Mouse (Mus musculus) midbrain, embryonic 16.5 days (tissue): Measurements from ENCODE around the gene Ttpal. TPM values are rescaled to one million over a fixed set of nuclear protein-coding genes. Genes with fewer than 3 reads are reported as not detected.

ENCODE experiments used
- ATAC-seq: fragments of 200-750 bp; cut with Nextera tagmentation; 2 replicates; pipeline ENCODE4 v1.8.0; 2017; ENCODE audit warnings: moderate TSS enrichment
- H3K27ac ChIP-seq: fragments of 300-500 bp; sonication (generic); 2 replicates; pipeline ENCODE4 v1.5.1; 2014; ENCODE audit warnings: mild to moderate bottlenecking, low read length, mixed read lengths
- H3K27me3 ChIP-seq: fragments of 300-500 bp; sonication (generic); 2 replicates; pipeline ENCODE4 v1.6.1; 2014; ENCODE audit warnings: low read depth, low read length, mixed read lengths; ENCODE audit not compliant: control insufficient read depth, insufficient read depth
- H3K36me3 ChIP-seq: fragments of 300-500 bp; sonication (generic); 2 replicates; pipeline ENCODE4 v1.6.1; 2014; ENCODE audit warnings: mild to moderate bottlenecking, low read length, moderate library complexity, mixed read lengths; ENCODE audit not compliant: control insufficient read depth, insufficient read depth
- H3K4me1 ChIP-seq: fragments of 300-500 bp; sonication (generic); 2 replicates; pipeline ENCODE4 v1.6.1; 2014; ENCODE audit warnings: mild to moderate bottlenecking, low read length, mixed read lengths; ENCODE audit not compliant: control insufficient read depth, insufficient read depth
- H3K4me2 ChIP-seq: fragments of 300-500 bp; sonication (generic); 2 replicates; pipeline ENCODE4 v1.6.1; 2014; ENCODE audit warnings: mild to moderate bottlenecking, low read length, mixed read lengths
- H3K4me3 ChIP-seq: fragments of 300-500 bp; sonication (generic); 2 replicates; pipeline ENCODE4 v1.5.1; 2014; ENCODE audit warnings: low read depth, mild to moderate bottlenecking, low read length, moderate library complexity, mixed read lengths
- H3K9ac ChIP-seq: fragments of 300-500 bp; sonication (generic); 2 replicates; pipeline ENCODE4 v1.6.1; 2014; ENCODE audit warnings: low read depth, low read length, mixed read lengths
- H3K9me3 ChIP-seq: fragments of 300-500 bp; sonication (generic); replicated peaks from 2 replicates; pipeline ENCODE4 v1.6.1; 2014; ENCODE audit warnings: mild to moderate bottlenecking, low read length, mixed read lengths; ENCODE audit not compliant: control insufficient read depth, poor library complexity, severe bottlenecking
- WGBS: fragments of 180-500 bp; shearing (Covaris S2); extraction: QIAGEN DNeasy Blood & Tissue Kit; methylation state at CpG from one replicate; pipeline ENCODE4 v1.1.7; 2014; 5-methylcytosine and 5-hydroxymethylcytosine counted together
- polyA plus RNA-seq: library from polyadenylated mRNA; unstranded; fragments of >200 nt; fragmentation: Nextera tagmentation; extraction: Ambion mirVana; gene quantifications from 2 replicates; pipeline ENCODE4 v1.2.1, GENCODE M21; 2015

Ttpal gene
- polyA plus RNA-seq = 43.7 and 48.7 TPM in 2 replicates

DNA sequence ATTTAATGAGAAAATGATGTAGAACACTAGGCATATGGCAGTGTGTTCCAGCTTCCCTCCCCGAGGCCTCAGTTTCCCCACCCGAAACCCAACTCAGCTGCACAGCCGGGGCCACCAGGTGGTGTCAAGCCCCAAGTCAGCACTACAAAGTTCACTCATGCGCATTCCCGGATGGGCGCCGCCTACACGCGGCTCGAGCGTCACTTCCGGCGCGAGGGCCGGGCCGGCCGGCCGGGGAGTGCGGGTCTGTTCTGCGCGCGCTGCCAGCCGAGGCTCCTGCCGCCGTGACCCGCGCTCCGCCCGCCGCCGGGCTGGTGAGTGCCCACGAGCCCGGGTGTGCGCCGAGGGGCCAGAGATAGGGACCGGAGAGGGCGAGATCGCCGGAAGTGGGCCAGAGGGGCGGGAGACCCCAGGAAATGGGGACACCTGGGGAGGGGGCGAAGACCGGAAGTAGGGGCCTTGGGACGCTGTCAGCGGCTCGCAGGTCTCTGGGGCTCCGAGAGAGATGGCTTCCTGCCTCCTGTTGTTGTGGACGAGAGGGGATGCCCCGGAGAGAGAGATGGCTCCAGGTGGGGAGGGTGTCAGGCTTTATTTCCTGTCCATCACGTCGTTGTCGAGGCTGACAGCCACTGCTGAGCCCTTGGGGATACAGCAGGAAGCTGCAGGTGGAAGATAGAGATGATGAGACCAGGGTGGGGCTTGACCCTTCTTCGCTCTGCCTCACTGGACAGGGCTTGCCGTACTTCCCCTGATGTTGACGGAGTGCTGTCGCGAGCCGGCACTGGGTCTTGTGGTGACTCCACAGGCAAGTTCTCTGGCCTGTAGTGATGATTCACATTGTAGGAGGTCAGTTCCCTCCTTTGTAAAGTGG lies at the start of gene Ttpal:
TSS of gene Ttpal (plus strand) at position 214 of the 871 bp plus-strand sequence.
- no peaks in the 10 kb centered on the region for H3K9me3 ChIP-seq

DNA sequence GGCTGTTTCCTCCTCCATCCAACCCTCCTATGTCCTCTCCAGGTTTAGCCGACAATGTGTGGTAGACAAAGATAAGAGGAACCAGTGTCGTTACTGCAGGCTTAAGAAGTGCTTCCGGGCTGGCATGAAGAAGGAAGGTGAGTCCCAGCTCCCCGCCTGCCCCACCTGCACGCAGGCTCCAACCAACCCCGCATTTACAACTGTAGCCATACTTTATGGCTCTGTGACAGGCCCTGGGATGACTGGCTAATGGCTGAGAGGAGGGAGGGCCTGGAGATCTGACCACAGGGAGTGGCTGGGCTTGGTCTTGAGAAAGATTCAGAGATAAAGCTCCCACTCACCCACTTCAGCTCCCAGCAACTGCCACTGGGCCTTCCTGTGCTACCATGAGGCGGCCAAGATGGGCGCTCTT lies 49.6 kb upstream of the Ttpal start:
- Histone ChIP-seq H3K27me3 (no peaks in the 10 kb centered on the region), H3K4me3 (no peak overlapping the region), H3K36me3 (no peaks in the 10 kb centered on the region), H3K4me2 (no peak overlapping the region), H3K27ac (no peak overlapping the region), H3K4me1 (no peaks in the 10 kb centered on the region), H3K9me3 (no peaks in the 10 kb centered on the region), H3K9ac (no peak overlapping the region)
- WGBS = 87% methylated on average over 8 of the region's 8 CpGs
- no peak for ATAC-seq

More for the DNA sequence above, at the start of gene Ttpal:
- H3K4me3 ChIP-seq = peak within 1 kb of the TSS; percentile 92
- H3K27me3 ChIP-seq = no peaks in the 10 kb centered on the region
- peak; percentile 95 for ATAC-seq
- H3K27ac ChIP-seq = peak within 1 kb of the TSS; percentile 94
- peaks cover 13% of the 10 kb centered on the region for H3K4me1 ChIP-seq
- no peaks in the 10 kb centered on the region for H3K36me3 ChIP-seq
- peak within 1 kb of the TSS; percentile 95 for H3K9ac ChIP-seq
- WGBS = under 1% methylated on average over 57 of the region's 57 CpGs
- peak within 1 kb of the TSS; percentile 94 for H3K4me2 ChIP-seq

DNA sequence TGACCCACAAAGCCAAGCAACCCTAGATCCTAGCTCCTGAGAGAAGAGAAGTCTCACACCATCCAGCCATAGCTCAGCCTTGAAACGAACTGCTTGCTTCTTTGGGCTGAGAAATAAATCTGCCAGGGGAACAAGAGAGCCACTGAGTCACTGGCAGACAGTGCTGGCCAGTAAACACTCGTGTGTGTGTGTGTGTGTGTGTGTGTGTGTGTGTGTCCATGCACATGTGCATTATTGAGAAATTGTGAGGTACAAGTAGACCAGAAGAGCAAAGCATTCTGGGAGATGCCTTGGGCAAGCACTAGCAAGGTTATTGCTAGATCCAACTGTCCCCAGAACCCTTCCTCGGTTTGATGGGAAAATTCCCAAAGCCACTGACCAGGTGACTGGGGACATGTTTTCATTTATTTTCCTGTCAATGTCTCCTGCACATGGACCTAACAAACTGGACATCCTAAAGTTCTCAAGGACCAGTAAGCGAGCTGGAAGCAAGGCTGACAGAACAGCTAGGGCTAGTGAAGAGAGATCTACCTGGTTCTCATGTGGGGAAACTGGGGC lies 47.6 kb upstream of the Ttpal start:
- WGBS = 81% methylated on average over 4 of the region's 4 CpGs

DNA sequence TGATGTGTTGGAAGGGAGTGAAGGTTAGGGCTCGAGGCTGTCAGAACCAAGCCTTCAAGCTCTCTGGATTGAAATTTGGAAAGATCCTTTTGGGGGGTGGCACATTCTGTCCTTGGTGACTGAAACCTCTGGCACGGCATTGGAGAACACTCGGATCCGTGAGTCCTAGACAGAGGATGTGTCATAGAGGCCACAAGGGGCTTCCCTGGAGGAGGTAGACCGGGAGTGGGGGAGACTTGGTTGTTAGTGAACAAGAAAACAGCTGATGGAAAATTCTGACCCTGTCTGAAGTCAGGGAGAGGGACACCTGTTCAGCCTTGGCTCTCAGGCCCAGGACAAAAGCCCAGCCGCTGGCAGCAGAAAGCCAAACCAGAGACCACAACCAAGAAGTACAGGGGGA lies 47.1 kb upstream of the Ttpal start:
- no peaks in the 10 kb centered on the region for H3K27me3 ChIP-seq
- no peak for ATAC-seq
- no peaks in the 10 kb centered on the region for H3K9me3 ChIP-seq
- H3K4me2 ChIP-seq = no peak overlapping the region
- H3K27ac ChIP-seq = no peak overlapping the region
- H3K4me3 ChIP-seq = no peak overlapping the region
- H3K36me3 ChIP-seq = no peaks in the 10 kb centered on the region
- 79% methylated on average over 6 of the region's 6 CpGs for WGBS
- no peaks in the 10 kb centered on the region for H3K4me1 ChIP-seq
- H3K9ac ChIP-seq = no peak overlapping the region

More for the DNA sequence above, 47.6 kb upstream of the Ttpal start:
- H3K4me3 ChIP-seq = no peak overlapping the region
- no peaks in the 10 kb centered on the region for H3K9me3 ChIP-seq
- H3K4me2 ChIP-seq = no peak overlapping the region
- H3K9ac ChIP-seq = no peak overlapping the region
- H3K27me3 ChIP-seq = no peaks in the 10 kb centered on the region
- no peaks in the 10 kb centered on the region for H3K4me1 ChIP-seq
- ATAC-seq = no peak
- H3K27ac ChIP-seq = no peak overlapping the region
- no peaks in the 10 kb centered on the region for H3K36me3 ChIP-seq

DNA sequence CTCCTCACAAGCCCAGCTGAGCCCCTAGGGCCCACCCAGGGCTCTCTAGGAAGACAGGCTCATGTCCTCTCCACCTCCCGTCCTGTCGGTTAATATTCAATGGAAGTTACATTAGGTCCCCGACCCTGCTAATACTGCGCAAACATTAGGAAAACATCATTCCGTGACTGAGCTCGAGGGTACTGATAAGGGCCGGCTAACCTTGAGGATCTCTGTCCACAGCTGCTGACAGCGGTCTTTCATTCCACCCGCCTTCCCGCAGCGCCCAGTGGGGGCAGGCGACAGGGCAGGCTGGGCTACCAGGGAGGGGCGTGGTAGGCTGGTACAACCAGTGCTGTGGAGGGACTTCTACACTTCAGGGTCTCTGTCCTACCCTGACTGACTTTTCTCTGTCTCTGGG lies 46.7 kb upstream of the Ttpal start:
- no peak overlapping the region for H3K4me3 ChIP-seq
- no peaks in the 10 kb centered on the region for H3K36me3 ChIP-seq
- no peak overlapping the region for H3K27ac ChIP-seq
- H3K27me3 ChIP-seq = no peaks in the 10 kb centered on the region
- no peaks in the 10 kb centered on the region for H3K9me3 ChIP-seq
- H3K9ac ChIP-seq = no peak overlapping the region
- H3K4me1 ChIP-seq = no peaks in the 10 kb centered on the region
- ATAC-seq = no peak
- 81% methylated on average over 13 of the region's 13 CpGs for WGBS
- no peak overlapping the region for H3K4me2 ChIP-seq

DNA sequence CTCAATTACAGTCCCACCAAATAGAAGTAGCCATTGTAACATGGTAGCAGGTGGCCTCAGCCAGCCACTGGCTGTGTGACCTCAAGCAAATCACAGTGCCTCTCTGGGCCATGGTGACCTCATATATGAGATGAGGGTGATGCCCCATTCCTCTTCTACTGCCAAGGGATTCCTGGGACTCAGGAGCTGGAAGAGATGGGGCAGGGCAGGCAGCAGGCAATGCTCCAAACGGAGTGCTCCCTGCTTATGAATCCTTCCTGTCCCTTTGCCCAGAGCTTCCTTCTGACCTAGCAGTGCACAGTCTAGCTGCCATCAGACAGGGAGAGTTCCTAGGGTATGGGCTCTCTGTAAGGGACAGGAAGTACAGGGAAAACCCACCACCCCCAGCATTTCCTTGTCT lies 43.6 kb upstream of the Ttpal start:
- WGBS = 100% methylated on average over 1 of the region's 1 CpGs
- H3K4me1 ChIP-seq = no peaks in the 10 kb centered on the region
- H3K9ac ChIP-seq = no peak overlapping the region
- H3K27ac ChIP-seq = no peak overlapping the region
- H3K9me3 ChIP-seq = no peaks in the 10 kb centered on the region
- H3K4me3 ChIP-seq = no peak overlapping the region
- H3K4me2 ChIP-seq = no peak overlapping the region
- no peak for ATAC-seq
- no peaks in the 10 kb centered on the region for H3K36me3 ChIP-seq
- no peaks in the 10 kb centered on the region for H3K27me3 ChIP-seq

DNA sequence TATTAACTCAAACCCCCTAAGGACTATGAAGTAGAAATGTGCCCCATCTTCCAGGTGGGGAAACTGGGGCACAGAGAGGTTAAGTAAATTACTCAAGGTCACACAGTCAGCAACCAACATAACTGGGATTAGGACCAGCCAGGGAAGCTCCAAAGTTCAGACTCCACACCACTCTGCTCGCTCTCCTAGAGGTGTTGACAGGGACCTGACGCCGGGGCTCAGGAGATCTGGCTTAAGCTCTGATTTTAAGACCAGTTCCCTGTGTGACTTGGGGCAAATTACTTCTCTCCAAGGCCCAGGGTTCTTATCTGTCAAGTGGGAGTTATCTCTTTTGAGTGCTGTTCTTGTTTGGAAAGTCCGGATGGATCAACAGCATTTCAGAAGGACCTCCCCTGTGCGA lies 42.9 kb upstream of the Ttpal start:
- no peak overlapping the region for H3K4me2 ChIP-seq
- no peaks in the 10 kb centered on the region for H3K36me3 ChIP-seq
- H3K27ac ChIP-seq = no peak overlapping the region
- H3K27me3 ChIP-seq = no peaks in the 10 kb centered on the region
- H3K4me1 ChIP-seq = no peaks in the 10 kb centered on the region
- ATAC-seq = no peak
- no peaks in the 10 kb centered on the region for H3K9me3 ChIP-seq
- WGBS = 78% methylated on average over 5 of the region's 5 CpGs
- H3K9ac ChIP-seq = no peak overlapping the region
- no peak overlapping the region for H3K4me3 ChIP-seq

DNA sequence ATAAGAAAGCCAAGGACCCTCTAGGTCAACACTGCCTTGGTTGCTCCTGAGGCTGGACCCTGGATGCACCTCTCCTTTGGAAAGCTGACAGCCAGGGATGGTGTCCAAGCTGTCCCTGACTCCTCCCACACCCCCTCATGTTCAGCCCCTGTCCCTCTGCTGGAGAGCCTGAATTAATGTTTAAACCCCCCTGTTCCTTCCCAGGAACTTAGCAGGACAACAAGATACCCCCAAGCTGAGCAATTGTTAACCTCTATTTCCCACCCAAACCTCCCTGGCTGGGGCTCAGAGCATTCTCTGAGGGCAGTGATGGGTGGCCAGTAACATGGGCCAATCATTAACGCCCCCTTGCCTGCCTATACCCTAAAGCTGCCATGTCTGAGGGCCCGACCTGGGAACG lies 41.9 kb upstream of the Ttpal start:
- no peak overlapping the region for H3K27ac ChIP-seq
- no peak for ATAC-seq
- no peak overlapping the region for H3K4me3 ChIP-seq
- H3K36me3 ChIP-seq = no peaks in the 10 kb centered on the region
- no peaks in the 10 kb centered on the region for H3K4me1 ChIP-seq
- no peak overlapping the region for H3K9ac ChIP-seq
- no peak overlapping the region for H3K4me2 ChIP-seq
- no peaks in the 10 kb centered on the region for H3K27me3 ChIP-seq
- 83% methylated on average over 3 of the region's 3 CpGs for WGBS
- no peaks in the 10 kb centered on the region for H3K9me3 ChIP-seq

DNA sequence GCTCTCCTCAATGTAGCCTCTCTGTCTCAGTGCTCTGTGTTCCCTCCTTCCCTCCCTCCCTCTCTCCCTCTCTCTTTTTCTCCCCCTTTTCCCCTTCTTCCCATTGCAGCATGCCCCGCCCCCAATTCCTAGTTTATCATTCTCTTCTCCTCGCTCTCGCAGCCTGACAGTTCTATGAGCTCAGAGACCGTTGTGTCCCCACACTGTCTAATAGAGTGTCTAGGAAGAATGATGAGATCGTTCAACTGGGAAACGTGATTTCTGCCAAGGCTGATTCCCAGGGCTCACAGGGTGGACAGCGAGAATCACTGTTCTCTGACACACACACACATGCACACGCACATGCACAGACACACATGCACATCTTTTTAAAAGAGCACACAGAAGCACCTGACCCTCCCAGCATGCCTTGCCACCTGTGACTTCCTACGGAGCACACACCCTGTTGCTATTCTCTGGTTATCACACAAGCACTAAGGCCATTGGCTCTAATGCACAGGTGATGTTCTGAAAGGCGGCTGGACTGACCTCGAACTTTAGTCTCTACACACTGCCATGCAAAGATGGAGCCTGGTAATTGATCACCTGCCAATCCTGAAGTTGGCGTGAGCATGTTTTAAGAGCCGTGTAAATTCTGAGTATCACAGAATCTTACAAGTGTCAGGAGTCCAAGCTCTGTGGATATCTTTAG lies 40.7 kb upstream of the Ttpal start:
- 76% methylated on average over 13 of the region's 13 CpGs for WGBS
- Histone ChIP-seq H3K4me3 (no peak overlapping the region), H3K27me3 (no peaks in the 10 kb centered on the region), H3K27ac (no peak overlapping the region), H3K36me3 (no peaks in the 10 kb centered on the region), H3K4me1 (no peaks in the 10 kb centered on the region), H3K9ac (no peak overlapping the region), H3K9me3 (no peaks in the 10 kb centered on the region), H3K4me2 (no peak overlapping the region)
- no peak for ATAC-seq
